Mouse (Mus musculus) lung, embryonic 16.5 days (tissue): ENCODE results near the gene 3110082I17Rik. TPM values are rescaled to one million over a fixed set of nuclear protein-coding genes. Genes with fewer than 3 reads are reported as not detected.

Experiments used
- ATAC-seq: fragments of 200-750 bp; cut with Nextera tagmentation; 2 replicates; pipeline ENCODE4 v1.8.0; 2017; ENCODE audit warnings: low read depth, mild to moderate bottlenecking, moderate library complexity
- H3K27ac ChIP-seq: fragments of 300-500 bp; sonication (generic); 2 replicates; pipeline ENCODE4 v1.5.1; 2014; ENCODE audit warnings: mild to moderate bottlenecking, control low read depth, low read length
- H3K27me3 ChIP-seq: fragments of 300-500 bp; sonication (generic); 2 replicates; pipeline ENCODE4 v1.6.1; 2014; ENCODE audit warnings: low read depth, low read length, mixed read lengths; ENCODE audit not compliant: control insufficient read depth, insufficient read depth
- H3K36me3 ChIP-seq: fragments of 300-500 bp; sonication (generic); 2 replicates; pipeline ENCODE4 v1.6.1; 2014; ENCODE audit warnings: low read length; ENCODE audit not compliant: control insufficient read depth, insufficient read depth
- H3K4me1 ChIP-seq: fragments of 300-500 bp; sonication (generic); replicated peaks from 2 replicates; pipeline ENCODE4 v1.6.1; 2014; ENCODE audit warnings: low read length, mixed read lengths; ENCODE audit not compliant: control insufficient read depth, insufficient read depth
- H3K4me2 ChIP-seq: fragments of 300-500 bp; sonication (generic); 2 replicates; pipeline ENCODE4 v1.6.1; 2014; ENCODE audit warnings: low read depth, low read length, control low read depth
- H3K4me3 ChIP-seq: fragments of 300-500 bp; sonication (generic); 2 replicates; pipeline ENCODE4 v1.5.1; 2014; ENCODE audit warnings: mild to moderate bottlenecking, low read length, control low read depth
- H3K9ac ChIP-seq: fragments of 300-500 bp; sonication (generic); 2 replicates; pipeline ENCODE4 v1.6.1; 2014; ENCODE audit warnings: low read length, control low read depth
- H3K9me3 ChIP-seq: fragments of 300-500 bp; sonication (generic); 2 replicates; pipeline ENCODE4 v1.6.1; 2016; ENCODE audit warnings: low read length; ENCODE audit not compliant: control insufficient read depth
- WGBS: fragments of 180-500 bp; shearing (Covaris S2); extraction: QIAGEN DNeasy Blood & Tissue Kit; methylation state at CpG from one replicate; pipeline ENCODE4 v1.1.7; 2014; 5-methylcytosine and 5-hydroxymethylcytosine counted together
- polyA plus RNA-seq: library from polyadenylated mRNA; unstranded; fragments of >200 nt; fragmentation: Nextera tagmentation; extraction: Ambion mirVana; gene quantifications from 2 replicates; pipeline ENCODE4 v1.2.1, GENCODE M21; 2015

The 3110082I17Rik gene
- polyA plus RNA-seq, 1 experiment from 2014 or later: 38.6 TPM

- H3K4me3 ChIP-seq: no peak overlapping the region
- peak overlapping the region; percentile 22; the same call in 1 of the 2 replicates for H3K9ac ChIP-seq
- H3K4me2 ChIP-seq: no peak overlapping the region
- WGBS: 3% methylated on average over 6 of the region's 6 CpGs
- H3K4me1 ChIP-seq: peaks cover 29% of the 10 kb centered on the region
- H3K36me3 ChIP-seq: no peaks in the 10 kb centered on the region
- H3K27me3 ChIP-seq: no peaks in the 10 kb centered on the region
- peak; percentile 86 for ATAC-seq
- H3K9me3 ChIP-seq: no peaks in the 10 kb centered on the region
- H3K27ac ChIP-seq: peak overlapping the region; percentile 79
These were observed 70.7 kb downstream of the 3110082I17Rik start for GRCm38 (mm10) chr5:139389676-139390061.

- Histone ChIP-seq H3K27me3 (no peaks in the 10 kb centered on the region), H3K27ac (peak overlapping the region; percentile 79), H3K36me3 (no peaks in the 10 kb centered on the region), H3K9me3 (no peaks in the 10 kb centered on the region), H3K4me3 (no peak overlapping the region), H3K4me2 (no peak overlapping the region), H3K9ac (0 out of 2 replicates have a peak overlapping the region, but pooled peaks have one; percentile 10), H3K4me1 (peaks cover 36% of the 10 kb centered on the region)
- no peak for ATAC-seq
- WGBS: 60% methylated on average over 17 of the region's 17 CpGs
These were observed 71.3 kb downstream of the 3110082I17Rik start for GRCm38 (mm10) chr5:139388694-139389675.

- no peak overlapping the region for H3K9ac ChIP-seq
These were observed 72.1 kb downstream of the 3110082I17Rik start for GRCm38 (mm10) chr5:139388195-139388570.

GRCm38 (mm10) chr5:139387329-139388194 is 72.8 kb downstream of the 3110082I17Rik start:
- Histone ChIP-seq H3K4me2 (no peak overlapping the region), H3K4me3 (no peak overlapping the region), H3K36me3 (no peaks in the 10 kb centered on the region), H3K9me3 (no peaks in the 10 kb centered on the region), H3K27me3 (no peaks in the 10 kb centered on the region), H3K4me1 (peaks cover 40% of the 10 kb centered on the region), H3K9ac (no peak overlapping the region), H3K27ac (peak overlapping the region; percentile 79)
- peak; percentile 13; the same call in 1 of the 2 replicates for ATAC-seq
- WGBS: 76% methylated on average over 10 of the region's 10 CpGs

More at GRCm38 (mm10) chr5:139388195-139388570, 72.1 kb downstream of the 3110082I17Rik start:
- peaks cover 37% of the 10 kb centered on the region for H3K4me1 ChIP-seq
- WGBS: 57% methylated on average over 4 of the region's 4 CpGs
- H3K4me3 ChIP-seq: no peak overlapping the region
- ATAC-seq: 0 out of 2 replicates have a peak, but pooled peaks have one; percentile 11
- no peaks in the 10 kb centered on the region for H3K9me3 ChIP-seq
- no peaks in the 10 kb centered on the region for H3K36me3 ChIP-seq
- H3K27me3 ChIP-seq: no peaks in the 10 kb centered on the region
- H3K4me2 ChIP-seq: no peak overlapping the region
- peak overlapping the region; percentile 79 for H3K27ac ChIP-seq

GRCm38 (mm10) chr5:139386047-139386446 is 74.3 kb downstream of the 3110082I17Rik start:
- Histone ChIP-seq H3K27ac (no peak overlapping the region), H3K9ac (no peak overlapping the region), H3K4me2 (no peak overlapping the region), H3K36me3 (no peaks in the 10 kb centered on the region), H3K27me3 (no peaks in the 10 kb centered on the region), H3K9me3 (no peaks in the 10 kb centered on the region), H3K4me3 (no peak overlapping the region), H3K4me1 (peaks cover 54% of the 10 kb centered on the region)
- no peak for ATAC-seq
- 96% methylated on average over 5 of the region's 5 CpGs for WGBS

- Histone ChIP-seq H3K4me1 (peaks cover 55% of the 10 kb centered on the region), H3K27ac (peak overlapping the region; percentile 20; the same call in 1 of the 2 replicates), H3K36me3 (no peaks in the 10 kb centered on the region), H3K9ac (peak overlapping the region; percentile 44), H3K4me3 (no peak overlapping the region), H3K4me2 (no peak overlapping the region), H3K9me3 (no peaks in the 10 kb centered on the region), H3K27me3 (no peaks in the 10 kb centered on the region)
- ATAC-seq: no peak
- WGBS: 20% methylated on average over 10 of the region's 10 CpGs
These were observed 75.8 kb downstream of the 3110082I17Rik start for GRCm38 (mm10) chr5:139384531-139384930.

GRCm38 (mm10) chr5:139383234-139383633 is 77.1 kb downstream of the 3110082I17Rik start:
- 70% methylated on average over 9 of the region's 9 CpGs for WGBS
- Histone ChIP-seq H3K27me3 (no peaks in the 10 kb centered on the region), H3K4me1 (peaks cover 54% of the 10 kb centered on the region), H3K9me3 (no peaks in the 10 kb centered on the region), H3K36me3 (no peaks in the 10 kb centered on the region), H3K4me2 (no peak overlapping the region), H3K9ac (no peak overlapping the region; the same call in 1 of the 2 replicates), H3K4me3 (no peak overlapping the region), H3K27ac (peak overlapping the region; percentile 78)
- ATAC-seq: no peak

- ATAC-seq: no peak
- 27% methylated on average over 8 of the region's 8 CpGs for WGBS
- H3K9me3 ChIP-seq: no peaks in the 10 kb centered on the region
- no peaks in the 10 kb centered on the region for H3K36me3 ChIP-seq
- H3K4me2 ChIP-seq: peak overlapping the region; percentile 30
- peaks cover 55% of the 10 kb centered on the region for H3K4me1 ChIP-seq
- H3K27me3 ChIP-seq: no peaks in the 10 kb centered on the region
- H3K4me3 ChIP-seq: no peak overlapping the region
- H3K27ac ChIP-seq: peak overlapping the region; percentile 78
- H3K9ac ChIP-seq: peak overlapping the region; percentile 40; the same call in 1 of the 2 replicates
These were observed 77.6 kb downstream of the 3110082I17Rik start for GRCm38 (mm10) chr5:139382760-139383159.
